Mouse (Mus musculus): ENCODE measurements at regions not wholly inside any gene's neighbourhood (a gene's known extent, or its start where the extent isn't known, plus 50 kb on each side); places are given as distances from the start of the nearest gene placed in this dataset.

- TF ChIP-seq CTCF (IDR thresholded peaks at IDR 0.05; ENCODE audit: borderline replicate concordance, control insufficient read depth, extremely low read depth, insufficient read depth, low read length, poor library complexity) (no peak), POLR2A (IDR thresholded peaks at IDR 0.05; ENCODE audit: control insufficient read depth, extremely low read depth, insufficient read depth, low read length, poor library complexity) (no peak)
Measured at GRCm38 (mm10) chr2:103884926-103885325, 72.9 kb upstream of the Lmo2 start.
